Mouse (Mus musculus) heart, postnatal 14 days (tissue): Measurements from ENCODE around the gene Cct6b. TPM values are rescaled to one million over a fixed set of nuclear protein-coding genes. Genes with fewer than 3 reads are reported as not detected.

Experiments
- DNase-seq, 2 experiments: peaks; one replicate each; pipeline ENCODE4 v3.0.0; 2021 to 2022
- intact Hi-C: fragments of 180-260 bp; cut with DNase I; formaldehyde crosslinking; loops from one replicate; pipeline ENCODE4 v1.15.1; 2025
- long read RNA-seq, 2 experiments: library from polyadenylated mRNA; stranded (forward); transcript quantifications; one replicate each; pipeline ENCODE4 v2.0.0; 2021
- total RNA-seq, 2 experiments: library from RNA; stranded (reverse); gene quantifications; 2 replicates each; pipeline ENCODE4 v1.2.3; 2021

The Cct6b gene
- total RNA-seq, result under 1 TPM in 1 of 2 experiments, not detected in 1; 0.33 TPM
- long read RNA-seq, experiment 1, result 0 reads
- long read RNA-seq, experiment 2, result 0 reads

GRCm38 (mm10) chr11:82763742-82764437, at the start of gene Cct6b, which contains the start of gene Zfp830:
Gene Cct6b, minus strand, starts transcription at chr11:82764321.
Gene Zfp830, plus strand, starts transcription at chr11:82764345.
- DNase-seq, result peak; percentile 96
- intact Hi-C loops, result loop anchor here (2.0 to 5.0 kb wide), 3 partner anchors 17 to 128 kb away; partner anchors contain the start of genes Fndc8, Lig3, Rad51d and Rffl

GRCm38 (mm10) chr11:82808485-82808884, 44.4 kb upstream of the Cct6b start:
- intact Hi-C loops, result no loop called here
- DNase-seq, result peak; percentile 15 to 23

GRCm38 (mm10) chr11:82807370-82807769, 43.2 kb upstream of the Cct6b start:
- no peak for DNase-seq
- intact Hi-C loops, result no loop called here

- intact Hi-C loops, result no loop called here
- no peak for DNase-seq
These were observed 42.5 kb upstream of the Cct6b start for GRCm38 (mm10) chr11:82806656-82807055.

- intact Hi-C loops, result no loop called here
- DNase-seq, result no peak
These were observed 19.3 kb upstream of the Cct6b start for GRCm38 (mm10) chr11:82783453-82783852.

- no peak for DNase-seq
- intact Hi-C loops, result no loop called here
These were observed 18.1 kb upstream of the Cct6b start for GRCm38 (mm10) chr11:82782197-82782596.

- DNase-seq, result peak; percentile 95
- intact Hi-C loops, result loop anchor here (2.0 kb wide), 1 partner anchor 16 kb away; the partner anchor contains the start of genes Cct6b and Zfp830
These were observed 17.1 kb upstream of the Cct6b start, which contains the start of gene Lig3 for GRCm38 (mm10) chr11:82780983-82781903. Gene Lig3, plus strand, starts transcription at chr11:82781108.

- DNase-seq, result no peak
- intact Hi-C loops, result loop anchor here (2.0 kb wide), 1 partner anchor 15 kb away; the partner anchor contains the start of genes Cct6b and Zfp830
These were observed 16.0 kb upstream of the Cct6b start for GRCm38 (mm10) chr11:82780134-82780533.

GRCm38 (mm10) chr11:82764438-82764924, 360 bp upstream of the Cct6b start:
- intact Hi-C loops, result loop anchor here (2.0 to 5.0 kb wide), 3 partner anchors 16 to 128 kb away; partner anchors contain the start of genes Fndc8, Lig3, Rad51d and Rffl

GRCm38 (mm10) chr11:82763261-82763660, 860 bp downstream of the Cct6b start:
- no peak for DNase-seq
- intact Hi-C loops, result loop anchor here (5.0 kb wide), 2 partner anchors 109 to 129 kb away; partner anchors contain the start of genes Fndc8, Rad51d and Rffl

More at GRCm38 (mm10) chr11:82764438-82764924, 360 bp upstream of the Cct6b start:
- DNase-seq, result no peak

- intact Hi-C loops, result loop anchor here (5.0 kb wide), 2 partner anchors 110 to 130 kb away; partner anchors contain the start of genes Fndc8, Rad51d and Rffl
- no peak for DNase-seq
These were observed 1.8 kb downstream of the Cct6b start for GRCm38 (mm10) chr11:82762286-82762829.

GRCm38 (mm10) chr11:82755919-82756318, 8.2 kb downstream of the Cct6b start:
- intact Hi-C loops, result no loop called here
- DNase-seq, result no peak

GRCm38 (mm10) chr11:82752349-82753115, 11.6 kb downstream of the Cct6b start:
- no peak for DNase-seq
- intact Hi-C loops, result no loop called here

- intact Hi-C loops, result loop anchor here (1.0 to 5.0 kb wide), 2 partner anchors 125 to 144 kb away; partner anchors contain the start of gene Rffl
- DNase-seq, result peak; percentile 13 to 21
These were observed 17.2 kb downstream of the Cct6b start for GRCm38 (mm10) chr11:82746857-82747366.

- peak; percentile 34 to 65 for DNase-seq
- intact Hi-C loops, result loop anchor here (1.0 to 5.0 kb wide), 2 partner anchors 126 to 145 kb away; partner anchors contain the start of gene Rffl
These were observed 18.0 kb downstream of the Cct6b start for GRCm38 (mm10) chr11:82746138-82746537.

GRCm38 (mm10) chr11:82739006-82739405, 25.1 kb downstream of the Cct6b start:
- no peak for DNase-seq
- intact Hi-C loops, result no loop called here

GRCm38 (mm10) chr11:82734227-82734626, 29.9 kb downstream of the Cct6b start:
- intact Hi-C loops, result no loop called here
- no peak for DNase-seq

GRCm38 (mm10) chr11:82726862-82727261, 37.3 kb downstream of the Cct6b start:
- intact Hi-C loops, result no loop called here
- no peak for DNase-seq

- no peak for DNase-seq
- intact Hi-C loops, result no loop called here
These were observed 44.8 kb downstream of the Cct6b start for GRCm38 (mm10) chr11:82719294-82719693.
